Mouse (Mus musculus): ENCODE measurements at regions not wholly inside any gene's neighbourhood (a gene's known extent, or its start where the extent isn't known, plus 50 kb on each side); places are given as distances from the start of the nearest gene placed in this dataset.

DNA sequence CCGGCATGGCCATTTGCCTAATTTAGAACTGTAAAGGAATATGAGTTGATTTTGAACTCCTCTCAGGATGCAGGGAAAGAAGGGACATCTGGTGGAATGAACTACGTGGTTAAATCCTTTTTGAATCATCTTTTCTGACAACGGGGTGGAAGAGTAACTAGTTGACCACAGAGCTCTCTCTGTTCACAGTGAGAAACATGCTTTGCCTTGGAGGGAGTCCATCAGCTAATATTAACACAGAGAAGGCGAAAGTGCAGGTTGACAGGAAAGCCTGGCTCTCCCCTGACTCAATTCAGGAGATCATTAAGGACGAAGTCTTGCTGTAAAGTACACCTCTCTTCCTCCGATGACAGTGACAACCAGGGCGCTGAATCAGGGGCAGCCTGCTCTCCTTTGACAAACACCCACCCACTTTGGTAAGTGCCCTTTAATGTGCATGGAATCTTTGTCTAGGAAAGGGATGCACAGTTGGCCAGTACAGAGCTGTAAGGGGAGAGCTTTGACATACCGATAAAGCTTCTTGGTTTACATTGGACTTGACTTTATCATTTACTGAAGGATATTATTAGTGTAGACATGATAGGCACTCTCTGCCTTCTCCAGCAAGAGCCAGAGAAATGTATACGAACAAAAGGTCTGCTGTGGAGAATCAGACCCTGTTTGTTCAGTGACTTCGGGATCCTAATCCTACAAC lies 480.3 kb downstream of the Gm10295 start:
- intact Hi-C loops (cut with DNase I): no loop called here

DNA sequence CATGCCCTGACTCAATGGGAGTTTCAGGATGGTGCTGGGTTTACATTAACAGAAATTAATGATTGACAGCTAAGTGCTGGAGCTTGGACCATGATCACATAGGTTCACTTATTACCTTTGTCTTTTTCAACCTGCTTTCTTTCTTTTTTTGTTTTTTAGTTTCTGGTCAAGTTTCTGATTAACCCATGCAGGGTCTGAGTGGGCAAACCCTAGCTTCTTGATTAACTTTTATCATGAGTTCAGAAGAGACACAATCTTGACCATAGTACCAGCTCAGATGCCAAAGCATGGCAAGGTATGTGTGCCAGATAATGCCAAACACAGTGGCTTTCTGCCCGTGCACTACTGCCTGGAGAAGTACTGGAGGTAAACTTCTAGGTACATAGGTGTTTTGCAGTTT lies 482.2 kb downstream of the Gm10295 start:
- intact Hi-C loops (cut with DNase I): no loop called here
- Histone ChIP-seq H3K4me3 (no peak overlapping the region), H3K27ac (no peak overlapping the region)
- no peak for TF ChIP-seq CTCF (IDR thresholded peaks at IDR 0.05)
- no peak for DNase-seq (ENCODE audit: extremely low spot score in 1 of 2, low spot score in 2 of 2)

More for the DNA sequence above, 480.3 kb downstream of the Gm10295 start:
- H3K4me3 ChIP-seq: no peak overlapping the region
- TF ChIP-seq CTCF (IDR thresholded peaks at IDR 0.05): no peak
- no peak overlapping the region for H3K27ac ChIP-seq
- DNase-seq (ENCODE audit: extremely low spot score in 1 of 2, low spot score in 2 of 2): no peak

DNA sequence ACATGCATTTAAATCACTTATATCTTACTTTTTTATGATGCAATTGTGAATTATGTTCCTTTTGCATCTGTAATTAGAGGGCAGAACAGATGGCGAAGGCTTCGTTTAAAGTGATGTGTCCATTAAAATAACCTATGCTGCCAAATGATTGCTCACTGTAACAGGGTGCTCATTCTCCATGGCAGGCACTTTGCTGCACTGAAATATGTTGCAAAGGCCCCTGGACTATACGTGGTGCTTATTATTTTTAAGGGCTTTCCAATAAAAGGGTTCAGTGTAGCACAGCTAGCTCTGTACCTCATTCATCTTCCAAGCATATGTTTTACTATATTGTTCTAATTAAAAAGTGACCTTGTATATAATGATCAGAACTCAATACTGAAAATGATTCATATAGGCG lies 491.3 kb downstream of the Gm10295 start:
- TF ChIP-seq CTCF (IDR thresholded peaks at IDR 0.05): no peak
- DNase-seq (ENCODE audit: extremely low spot score in 1 of 2, low spot score in 2 of 2): no peak
- intact Hi-C loops (cut with DNase I): no loop called here
- H3K27ac ChIP-seq: no peak overlapping the region
- H3K4me3 ChIP-seq: no peak overlapping the region

DNA sequence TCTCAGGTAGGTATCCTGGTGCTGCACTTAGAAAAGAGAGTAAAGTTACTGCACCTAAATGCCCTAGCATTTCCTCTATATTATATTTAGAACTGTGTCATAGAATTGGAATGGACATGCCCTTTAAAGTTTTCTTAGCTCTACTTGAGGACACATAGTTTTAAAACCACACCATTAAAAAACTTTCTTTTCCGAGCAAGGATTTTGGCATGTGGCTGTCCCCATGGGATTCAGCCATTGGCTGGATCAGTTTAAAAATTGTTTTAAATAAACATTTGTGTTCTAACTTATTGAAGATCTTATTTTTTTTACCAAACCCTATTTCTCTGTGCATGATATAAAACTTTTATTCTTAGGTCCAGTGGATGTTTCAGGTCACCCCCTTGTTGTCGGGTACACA lies 484.2 kb upstream of the Nr2f2 start:
- no peak for TF ChIP-seq CTCF (IDR thresholded peaks at IDR 0.05)
- DNase-seq (ENCODE audit: extremely low spot score in 1 of 2, low spot score in 2 of 2): no peak
- intact Hi-C loops (cut with DNase I): no loop called here
- Histone ChIP-seq H3K4me3 (no peak overlapping the region), H3K27ac (no peak overlapping the region)

- Histone ChIP-seq H3K4me3 (no peak overlapping the region), H3K27ac (no peak overlapping the region)
- no peak for DNase-seq (ENCODE audit: extremely low spot score in 1 of 2, low spot score in 2 of 2)
- intact Hi-C loops (cut with DNase I): no loop called here
- TF ChIP-seq CTCF (IDR thresholded peaks at IDR 0.05): no peak
Measured at GRCm38 (mm10) chr7:70848016-70848776, 481.7 kb upstream of the Nr2f2 start.

DNA sequence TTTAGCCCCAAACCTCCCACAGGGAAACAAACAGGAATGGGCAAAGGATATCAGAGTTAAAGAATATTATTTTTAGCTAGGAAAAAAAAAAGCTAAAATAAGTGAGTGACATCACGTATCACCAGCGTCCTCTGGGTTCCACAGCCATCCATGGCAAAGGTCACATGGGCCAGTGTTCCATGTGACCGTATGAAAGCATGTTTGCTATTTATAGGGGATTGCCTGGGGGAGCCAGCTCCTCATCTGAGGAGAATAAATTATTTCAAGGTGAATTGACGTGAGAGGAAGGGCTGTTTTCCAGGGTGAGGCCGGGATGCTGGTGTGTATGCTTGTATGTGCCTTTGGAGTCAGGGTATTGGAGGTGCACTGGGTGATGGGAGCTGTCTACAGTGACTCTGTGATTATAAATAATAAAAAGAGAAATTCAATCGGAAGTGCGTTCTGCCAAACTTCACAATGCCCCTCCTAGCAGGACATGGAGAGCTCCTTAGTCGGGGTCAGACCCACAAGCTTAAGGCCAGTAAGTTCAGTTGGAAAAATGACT lies 481.0 kb upstream of the Nr2f2 start:
- DNase-seq (ENCODE audit: extremely low spot score in 1 of 2, low spot score in 2 of 2): no peak
- no peak overlapping the region for H3K27ac ChIP-seq
- intact Hi-C loops (cut with DNase I): no loop called here
- no peak for TF ChIP-seq CTCF (IDR thresholded peaks at IDR 0.05)
- no peak overlapping the region for H3K4me3 ChIP-seq

- no peak overlapping the region for H3K27ac ChIP-seq
- intact Hi-C loops (cut with DNase I): no loop called here
- no peak overlapping the region for H3K4me3 ChIP-seq
- no peak for TF ChIP-seq CTCF (IDR thresholded peaks at IDR 0.05)
- DNase-seq (ENCODE audit: extremely low spot score in 1 of 2, low spot score in 2 of 2): no peak
Measured at GRCm38 (mm10) chr7:70846076-70846475, 479.5 kb upstream of the Nr2f2 start.

DNA sequence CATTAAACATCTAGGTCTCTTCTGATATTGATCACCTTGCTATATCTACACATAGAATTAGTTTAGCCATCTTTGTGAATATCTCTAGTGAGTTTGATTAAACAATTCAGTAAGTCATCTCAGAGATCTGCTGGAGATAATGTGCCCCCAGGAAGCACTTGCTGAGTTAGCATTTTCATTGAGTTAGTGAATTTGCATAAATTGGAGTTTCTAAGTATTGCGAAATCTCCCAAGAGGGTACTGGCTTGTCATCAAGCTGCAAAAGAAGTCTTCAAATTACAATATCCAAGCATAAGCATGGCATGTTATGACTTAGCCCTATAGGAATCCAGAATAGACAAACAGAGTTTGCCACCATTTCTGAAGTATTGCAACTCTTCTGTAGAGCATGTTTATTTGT lies 473.6 kb upstream of the Nr2f2 start:
- no peak overlapping the region for H3K4me3 ChIP-seq
- TF ChIP-seq CTCF (IDR thresholded peaks at IDR 0.05): no peak

DNA sequence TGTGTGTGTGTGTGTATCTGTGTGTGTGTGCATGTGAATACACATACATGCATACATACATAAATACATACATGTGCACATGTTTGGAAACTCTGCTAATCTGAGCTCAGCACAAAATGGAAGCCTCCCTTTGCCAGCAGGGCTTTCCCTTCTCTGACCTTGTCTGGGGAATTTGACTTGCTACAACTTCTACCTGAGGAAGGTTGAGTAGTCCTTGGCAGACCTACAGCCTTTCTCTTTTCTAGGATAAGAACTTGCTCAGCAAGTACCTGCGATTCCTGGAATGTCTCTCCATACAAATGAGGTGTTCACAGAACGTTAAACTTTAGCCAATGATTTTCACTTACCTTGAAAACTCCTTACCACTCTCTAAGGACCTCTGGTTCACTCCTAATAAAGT lies 472.7 kb upstream of the Nr2f2 start:
- intact Hi-C loops (cut with DNase I): no loop called here
- no peak overlapping the region for H3K27ac ChIP-seq
- H3K4me3 ChIP-seq: no peak overlapping the region
- no peak for DNase-seq (ENCODE audit: extremely low spot score in 1 of 2, low spot score in 2 of 2)
- TF ChIP-seq CTCF (IDR thresholded peaks at IDR 0.05): no peak

More for the DNA sequence above, 473.6 kb upstream of the Nr2f2 start:
- DNase-seq (ENCODE audit: extremely low spot score in 1 of 2, low spot score in 2 of 2): no peak
- no peak overlapping the region for H3K27ac ChIP-seq
- intact Hi-C loops (cut with DNase I): no loop called here

DNA sequence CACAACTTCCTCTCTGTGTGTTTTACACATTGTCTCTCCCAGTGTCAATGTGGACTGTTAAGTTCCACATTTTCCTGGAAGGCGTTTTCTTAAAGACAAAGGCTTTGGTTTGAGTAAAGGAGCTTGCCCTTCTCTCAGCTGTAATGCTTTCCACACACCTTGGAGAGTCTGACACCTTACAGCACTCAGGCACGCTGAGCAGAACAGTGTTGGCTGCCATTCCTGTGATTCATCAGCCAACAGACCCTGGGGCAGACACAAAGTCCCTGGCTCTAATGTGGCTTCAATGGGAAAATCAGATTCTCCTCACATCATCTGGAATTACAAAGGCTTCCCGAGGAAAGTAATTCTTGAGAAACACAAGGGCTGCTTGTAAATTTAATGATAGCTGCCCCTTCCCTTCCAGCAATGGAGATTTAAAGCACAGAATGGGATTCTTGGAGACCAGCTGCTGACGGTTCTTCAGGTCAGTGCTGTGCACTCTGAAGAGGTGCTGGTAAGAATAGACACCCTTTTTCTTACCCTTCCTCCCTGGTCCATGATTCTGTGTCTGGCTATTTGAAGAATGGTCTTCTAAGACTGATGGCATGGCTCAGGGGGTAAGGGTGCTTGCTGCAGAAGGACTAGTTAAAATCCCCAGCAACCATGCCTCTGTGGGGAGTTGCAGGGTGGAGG lies 468.4 kb upstream of the Nr2f2 start:
- no peak overlapping the region for H3K27ac ChIP-seq
- H3K4me3 ChIP-seq: no peak overlapping the region
- intact Hi-C loops (cut with DNase I): no loop called here
- no peak for DNase-seq (ENCODE audit: extremely low spot score in 1 of 2, low spot score in 2 of 2)
- no peak for TF ChIP-seq CTCF (IDR thresholded peaks at IDR 0.05)

- no peak for TF ChIP-seq CTCF (IDR thresholded peaks at IDR 0.05)
- intact Hi-C loops (cut with DNase I): no loop called here
- DNase-seq (ENCODE audit: extremely low spot score in 1 of 2, low spot score in 2 of 2): no peak
- Histone ChIP-seq H3K4me3 (no peak overlapping the region), H3K27ac (no peak overlapping the region)
Measured at GRCm38 (mm10) chr7:70828486-70829195, 462.1 kb upstream of the Nr2f2 start.
